Mouse (Mus musculus): ENCODE measurements around the gene Gm11541. TPM values are rescaled to one million over a fixed set of nuclear protein-coding genes. Genes with fewer than 3 reads are reported as not detected.

The Gm11541 gene
- not detected for polyA plus RNA-seq (2017; shearing (Covaris generic))

GRCm38 (mm10) chr11:94704472-94704871, at the start of gene Gm11541:
Gm11541 (minus strand) TSS chr11:94704499.

DNA sequence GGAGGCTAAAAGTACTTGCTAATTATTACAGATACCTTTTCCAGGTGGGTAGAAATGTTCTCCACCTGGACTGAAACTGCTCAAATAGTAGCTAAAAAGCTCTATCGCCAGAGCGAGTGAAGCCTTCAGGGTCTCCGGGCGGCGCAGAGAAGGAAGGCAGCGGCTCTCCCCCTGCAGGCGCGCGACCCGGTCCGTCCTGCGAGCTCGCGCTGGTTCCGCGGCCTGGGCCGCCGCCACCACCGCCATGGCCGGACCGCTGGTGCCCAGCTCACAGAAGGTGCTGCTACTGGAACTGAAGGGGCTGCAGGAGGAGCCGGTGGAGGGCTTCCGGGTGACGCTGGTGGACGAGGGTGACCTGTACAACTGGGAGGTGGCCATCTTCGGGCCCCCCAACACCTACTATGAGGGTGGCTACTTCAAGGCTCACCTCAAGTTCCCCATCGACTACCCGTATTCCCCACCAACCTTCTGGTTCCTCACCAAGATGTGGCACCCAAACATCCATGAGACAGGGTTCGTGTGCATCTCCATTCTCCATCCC, 37.5 kb upstream of the Gm11541 start, which contains the start of gene Cdc34b:
Gene Cdc34b (plus strand): TSS at position 51 of the 541 bp plus-strand sequence.

DNA sequence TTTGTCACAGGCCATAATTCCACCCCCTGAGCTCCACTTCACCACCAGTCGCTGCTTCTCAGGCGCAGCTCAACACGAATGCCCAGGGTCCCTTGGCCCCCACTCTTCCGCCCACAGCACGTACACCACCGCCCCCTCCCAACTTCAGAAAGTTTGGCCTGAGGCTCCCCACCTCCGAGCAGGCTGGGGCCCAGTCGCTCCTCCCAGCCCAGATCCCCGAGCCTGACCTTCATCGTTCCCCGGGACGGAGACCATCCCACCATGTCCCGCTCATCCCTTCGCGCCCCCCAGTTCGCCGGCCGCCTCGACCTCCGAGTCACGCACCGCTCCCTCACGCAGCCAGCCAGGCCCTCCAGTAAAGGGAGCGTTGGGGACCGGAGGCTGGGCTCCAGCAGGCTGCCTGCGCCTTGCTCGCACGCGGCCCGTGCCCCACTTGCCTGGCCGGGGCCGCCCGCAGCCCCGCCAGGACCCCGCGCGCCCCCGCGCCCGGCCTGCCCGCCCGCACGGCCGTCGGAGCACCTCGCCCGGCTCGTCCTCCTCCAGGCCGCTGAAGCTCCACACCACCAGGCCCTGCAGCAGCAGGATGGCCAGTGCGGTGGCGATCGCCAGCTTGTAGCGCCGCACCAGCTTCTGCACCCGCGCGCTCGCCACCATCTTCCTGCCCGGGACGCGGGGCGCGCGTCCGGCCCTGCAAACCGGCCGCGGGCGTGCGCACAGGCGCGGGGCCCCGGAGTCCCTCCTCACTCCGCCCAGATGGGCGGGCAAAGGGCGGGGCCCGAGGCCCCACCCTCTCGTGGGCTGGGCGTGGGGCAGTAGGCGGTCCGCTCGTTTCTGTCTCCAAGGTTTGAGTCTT, 27.3 kb downstream of the Gm11541 start, which contains the start of gene Xylt2:
Gene Xylt2 (minus strand): TSS at position 762 of the 853 bp plus-strand sequence.

GRCm38 (mm10) chr11:94653663-94654436, 50.4 kb downstream of the Gm11541 start, which contains the start of the genes Mrpl27 and Eme1:
Mrpl27 (plus strand) TSS chr11:94653767.
Eme1 (minus strand) TSS chr11:94653964.

Other genes with a start within 250 kb of the Gm11541 start
- gene Cacna1g, start 230.3 kb downstream of the Gm11541 start, polyA plus RNA-seq (2017; shearing (Covaris generic)) = 0.10 TPM
- gene Spata20, start 218.3 kb downstream of the Gm11541 start, polyA plus RNA-seq (2017; shearing (Covaris generic)) = not detected
- gene Epn3, start 204.5 kb downstream of the Gm11541 start, polyA plus RNA-seq (2017; shearing (Covaris generic)) = not detected
- gene Mycbpap, start 182.8 kb downstream of the Gm11541 start, polyA plus RNA-seq (2017; shearing (Covaris generic)) = not detected
- 3.3 TPM for gene Rsad1, start 155.2 kb downstream of the Gm11541 start, polyA plus RNA-seq (2017; shearing (Covaris generic))
- gene Chad, start 139.5 kb downstream of the Gm11541 start, polyA plus RNA-seq (2017; shearing (Covaris generic)) = 0.60 TPM
- gene Acsf2, start 102.6 kb downstream of the Gm11541 start, polyA plus RNA-seq (2017; shearing (Covaris generic)) = 6.8 TPM
- 13.7 TPM for gene Lrrc59, start 74.7 kb downstream of the Gm11541 start, polyA plus RNA-seq (2017; shearing (Covaris generic))
- gene Mrpl27, start 50.7 kb downstream of the Gm11541 start, polyA plus RNA-seq (2017; shearing (Covaris generic)) = 71.8 TPM
- 1.4 TPM for gene Eme1, start 50.5 kb downstream of the Gm11541 start, polyA plus RNA-seq (2017; shearing (Covaris generic))
- gene Xylt2, start 27.0 kb downstream of the Gm11541 start, polyA plus RNA-seq (2017; shearing (Covaris generic)) = 18.9 TPM
- gene Cdc34b, start 37.3 kb upstream of the Gm11541 start, polyA plus RNA-seq (2017; shearing (Covaris generic)) = not detected
- gene Tmem92, start 78.2 kb upstream of the Gm11541 start, polyA plus RNA-seq (2017; shearing (Covaris generic)) = not detected
- gene Col1a1, start 231.7 kb upstream of the Gm11541 start, polyA plus RNA-seq (2017; shearing (Covaris generic)) = 0.54 TPM

All from activated CD4-positive, CD25-positive, alpha-beta regulatory T cell, adult 9 weeks (primary cell).